Mouse (Mus musculus): Measurements from ENCODE around the gene Sncb.

- no peak for TF ChIP-seq CTCF (IDR thresholded peaks at IDR 0.05; ENCODE audit: borderline replicate concordance, extremely low read depth, insufficient read depth, insufficient read length)
- TF ChIP-seq POLR2A (IDR thresholded peaks at IDR 0.05; ENCODE audit: borderline replicate concordance, extremely low read depth, insufficient read depth, insufficient read length, poor library complexity, severe bottlenecking) = no peak
Observed at GRCm38 (mm10) chr13:54746896-54747295, 19.5 kb downstream of the Sncb start.
